8 mouse cellular contexts compared by ENCODE assay signal in genomic region chr4:133116756-133117470, GRCm38 (mm10). TPM values are rescaled to one million over a fixed set of nuclear protein-coding genes. Genes with fewer than 3 reads are reported as not detected.
A peak's percentile ranks its signal among the peaks of the same experiment; 100 is the strongest.
DNase-seq lines count a peak whose midpoint lies in the region; ATAC-seq and TF ChIP-seq lines count a peak whose summit lies in the region.

No protein-coding gene starts in this region.

- H3K79me2 ChIP-seq in heart, adult 2 months (replicated peaks; ENCODE audit: control insufficient read depth, insufficient read depth, low read length) = no peaks in the 10 kb centered on the region

- WGBS in lung, embryonic 16.5 days = 42% methylated on average over 3 of the region's 3 CpGs
- WGBS in heart, adult 2 months = 32% methylated on average over 3 of the region's 3 CpGs
- 49% methylated on average over 3 of the region's 3 CpGs for WGBS in limb, embryonic 10.5 days
- WGBS in olfactory bulb, adult 2 months = 61% methylated on average over 3 of the region's 3 CpGs

- peak; percentile 22 for ATAC-seq in lung, embryonic 16.5 days (ENCODE audit: low read depth)

- no peaks in the 10 kb centered on the region for H3K9me3 ChIP-seq in lung, embryonic 16.5 days (ENCODE audit: control insufficient read depth, low read length)
- no peaks in the 10 kb centered on the region for H3K9me3 ChIP-seq in limb, embryonic 10.5 days (replicated peaks)

- TF ChIP-seq EP300 in heart, adult 2 months (IDR thresholded peaks at IDR 0.05; ENCODE audit: insufficient read depth, low read depth, low read length) = no peak

- no peaks in the 10 kb centered on the region for H3K27me3 ChIP-seq in lung, embryonic 16.5 days (ENCODE audit: control insufficient read depth, insufficient read depth, low read depth, low read length)
- H3K27me3 ChIP-seq in heart, adult 2 months (ENCODE audit: control insufficient read depth, insufficient read depth, low read length) = no peaks in the 10 kb centered on the region
- no peaks in the 10 kb centered on the region for H3K27me3 ChIP-seq in limb, embryonic 10.5 days (ENCODE audit: low read depth, poor library complexity, severe bottlenecking)

- TF ChIP-seq POLR2A in heart, adult 2 months (IDR thresholded peaks at IDR 0.05; ENCODE audit: insufficient read depth, low read depth, low read length) = no peak
- TF ChIP-seq POLR2A in olfactory bulb, adult 2 months (IDR thresholded peaks at IDR 0.05; ENCODE audit: insufficient read depth, low read depth, low read length) = no peak

- no peak for DNase-seq in lung, postnatal 14 days
- peak; percentile 62 to 66 for DNase-seq in heart, adult 2 months
- no peak for DNase-seq in limb, embryonic 10.5 days (ENCODE audit: low spot score)
- no peak for DNase-seq in urinary bladder, postnatal 36 days (ENCODE audit: low spot score in 2 of 2)
- no peak for DNase-seq in embryo, embryonic 10.5 days (ENCODE audit: low spot score)
- DNase-seq in thymus, postnatal 10 days (ENCODE audit: low spot score in 2 of 2) = no peak

- no peak overlapping the region for H3K4me3 ChIP-seq in lung, embryonic 16.5 days (ENCODE audit: low read length)
- H3K4me3 ChIP-seq in heart, adult 2 months = no peak overlapping the region
- H3K4me3 ChIP-seq in limb, embryonic 10.5 days = peak overlapping the region; percentile 32
- H3K4me3 ChIP-seq in olfactory bulb, adult 2 months (ENCODE audit: insufficient read depth, low read depth, low read length) = no peak overlapping the region

- peak overlapping the region; percentile 67 for H3K9ac ChIP-seq in lung, embryonic 16.5 days (ENCODE audit: low read length)
- H3K9ac ChIP-seq in heart, adult 2 months (ENCODE audit: low read depth, low read length) = peak overlapping the region; percentile 4; the same call in 1 of the 2 replicates

- H3K4me2 ChIP-seq in lung, embryonic 16.5 days (ENCODE audit: low read depth, low read length) = peak overlapping the region; percentile 48

- peak overlapping the region; percentile 100 for H3K27ac ChIP-seq in lung, embryonic 16.5 days (ENCODE audit: low read length)
- peak overlapping the region; percentile 92 for H3K27ac ChIP-seq in heart, adult 2 months
- H3K27ac ChIP-seq in limb, embryonic 10.5 days = peak overlapping the region; percentile 92
- peak overlapping the region; percentile 67; the same call in 1 of the 2 replicates for H3K27ac ChIP-seq in olfactory bulb, adult 2 months (ENCODE audit: insufficient read depth, low read depth, low read length)

- peaks cover 39% of the 10 kb centered on the region for H3K4me1 ChIP-seq in lung, embryonic 16.5 days (replicated peaks; ENCODE audit: control insufficient read depth, insufficient read depth, low read length)
- H3K4me1 ChIP-seq in heart, adult 2 months (ENCODE audit: control insufficient read depth, insufficient read depth, low read length) = peaks cover 23% of the 10 kb centered on the region
- peaks cover 64% of the 10 kb centered on the region for H3K4me1 ChIP-seq in limb, embryonic 10.5 days
- H3K4me1 ChIP-seq in olfactory bulb, adult 2 months (ENCODE audit: control insufficient read depth, insufficient read depth, low read length) = peaks cover 20% of the 10 kb centered on the region

- no peaks in the 10 kb centered on the region for H3K36me3 ChIP-seq in lung, embryonic 16.5 days (ENCODE audit: control insufficient read depth, insufficient read depth, low read length)
- no peaks in the 10 kb centered on the region for H3K36me3 ChIP-seq in heart, adult 2 months (ENCODE audit: control insufficient read depth, insufficient read depth, low read length)
- H3K36me3 ChIP-seq in limb, embryonic 10.5 days = no peaks in the 10 kb centered on the region

- no peak for TF ChIP-seq CTCF in heart, adult 2 months (IDR thresholded peaks at IDR 0.05)
- no peak for TF ChIP-seq CTCF in olfactory bulb, adult 2 months (IDR thresholded peaks at IDR 0.05; ENCODE audit: insufficient read depth, low read depth, low read length)

- intact Hi-C loops in heart, adult 2 months (cut with DNase I) = loop anchor here (1.0 to 2.0 kb wide), 2 partner anchors 15 to 60 kb away; no protein-coding TSS in a partner anchor

RNA-seq across cellular contexts. Expression of gene Wasf2, which starts 13.4 kb away (rescaled TPM):
- 140 and 144 TPM in 2 replicates for polyA plus RNA-seq in lung, embryonic 16.5 days (2015; fragmentation: Nextera tagmentation; extraction: Ambion mirVana)
- 10 to 100 TPM; 77.5 to 83.8 TPM for total RNA-seq in heart, adult 2 months (2021)
- polyA plus RNA-seq in heart, adult 2 months (2012; rRNA removed) = 34.6 and 39.7 TPM in 2 replicates
- 62.9 and 73.7 TPM in 2 replicates for polyA plus RNA-seq in limb, embryonic 10.5 days (2016; fragmentation: Nextera tagmentation; extraction: Ambion mirVana)
- not detected in 2 replicates for polyA plus RNA-seq in olfactory bulb, adult 2 months (2012; ENCODE audit: insufficient read depth, insufficient read length, low replicate concordance, missing spikeins)

Comparison
In these comparisons a context has a peak if more than half of its experiments do, and no peak if none do; other contexts are left out.
1. DNase-seq: peak in heart, adult 2 months (2 of 2); none in lung, postnatal 14 days (single experiment), limb, embryonic 10.5 days (single experiment), urinary bladder, postnatal 36 days (0 of 2), embryo, embryonic 10.5 days (single experiment) and thymus, postnatal 10 days (0 of 2).
2. RNA of gene Wasf2, which starts 13.4 kb away (polyA plus RNA-seq): 140 to 144 TPM in lung, embryonic 16.5 days, 62.9 to 73.7 TPM in limb, embryonic 10.5 days and 34.6 to 39.7 TPM in heart, adult 2 months; not detected in olfactory bulb, adult 2 months; every median in the first group is over 10 times any median in the second.
3. Peak in every context shown above with its lines, with median percentiles within 50 percentile points of each other: H3K27ac ChIP-seq.